Mouse (Mus musculus) thymus, adult 2 months (tissue): Measurements from ENCODE around the gene Bclaf1. TPM values are rescaled to one million over a fixed set of nuclear protein-coding genes. Genes with fewer than 3 reads are reported as not detected.

Experiments used
- DNase-seq: peaks from one replicate; pipeline ENCODE4 v3.0.0; 2021
- H3K27ac ChIP-seq: fragments of 200-500 bp; 2 replicates; pipeline ENCODE4 v1.5.1; 2012; ENCODE audit warnings: low read length, control low read depth; ENCODE audit not compliant: control insufficient read depth, insufficient read depth
- H3K27me3 ChIP-seq: fragments of 200-500 bp; 2 replicates; pipeline ENCODE4 v1.6.1; 2012; ENCODE audit warnings: mild to moderate bottlenecking, low read length, moderate library complexity, mixed read lengths; ENCODE audit not compliant: control insufficient read depth, insufficient read depth
- H3K36me3 ChIP-seq: fragments of 200-500 bp; 2 replicates; pipeline ENCODE4 v1.6.1; 2012; ENCODE audit warnings: mild to moderate bottlenecking, low read length, moderate library complexity; ENCODE audit not compliant: control insufficient read depth, insufficient read depth
- H3K4me1 ChIP-seq: fragments of 200-500 bp; replicated peaks from 2 replicates; pipeline ENCODE4 v1.6.1; 2012; ENCODE audit warnings: low read length; ENCODE audit not compliant: control insufficient read depth, insufficient read depth
- H3K4me3 ChIP-seq: fragments of 200-500 bp; 2 replicates; pipeline ENCODE4 v1.5.1; 2012; ENCODE audit warnings: mild to moderate bottlenecking, low read length, control low read depth, moderate library complexity; ENCODE audit not compliant: control insufficient read depth, insufficient read depth
- CTCF ChIP-seq: fragments of 200-500 bp; IDR thresholded peaks from 2 replicates; pipeline ENCODE4 v1.5.1; 2012; ENCODE audit warnings: mild to moderate bottlenecking, control low read depth, low read length, moderate library complexity, borderline replicate concordance; ENCODE audit not compliant: control insufficient read depth, poor library complexity, insufficient read depth; ENCODE audit errors: extremely low read depth
- POLR2A ChIP-seq: fragments of 200-500 bp; IDR thresholded peaks from 2 replicates; pipeline ENCODE4 v1.6.1; 2012; ENCODE audit warnings: mild to moderate bottlenecking, low read length, control low read depth, moderate library complexity; ENCODE audit not compliant: control insufficient read depth, poor library complexity, insufficient read depth; ENCODE audit errors: extremely low read depth
- WGBS: fragments of 180-500 bp; shearing (Covaris S2); methylation state at CpG from one replicate; pipeline ENCODE4 v1.1.7; 2018; 5-methylcytosine and 5-hydroxymethylcytosine counted together
- polyA plus RNA-seq: library from polyadenylated mRNA; depleted of rRNA; stranded (reverse); fragments of >200 nt; gene quantifications from 2 replicates; pipeline ENCODE4 v1.2.3, GENCODE M21; 2012

The Bclaf1 gene
- polyA plus RNA-seq, 1 experiment = 42.0 TPM

DNA sequence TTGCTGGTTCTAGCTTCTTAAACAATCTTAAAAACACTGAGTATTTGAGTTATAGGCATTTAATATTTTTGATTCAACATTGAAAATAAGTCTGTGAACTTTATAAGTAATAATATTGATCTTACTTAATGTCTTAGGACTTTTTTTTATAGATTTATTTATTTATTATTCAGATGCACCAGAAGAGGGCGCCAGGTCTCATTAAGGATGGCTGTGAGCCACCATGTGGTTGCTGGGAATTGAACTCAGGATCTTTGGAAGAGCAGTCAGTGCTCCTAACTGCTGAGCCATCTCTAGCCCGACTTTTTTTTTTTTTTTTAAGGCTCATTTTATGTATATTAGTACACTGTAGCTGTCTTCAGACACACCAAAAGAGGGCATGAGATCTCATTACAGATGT lies 2.5 kb downstream of the Bclaf1 start:
- no peak for DNase-seq
- Histone ChIP-seq H3K36me3 (peaks cover 17% of the 10 kb centered on the region), H3K4me3 (no peak overlapping the region), H3K27me3 (no peaks in the 10 kb centered on the region), H3K4me1 (peaks cover 4% of the 10 kb centered on the region; the same call in 1 of the 2 replicates), H3K27ac (no peak overlapping the region)
- no peak for TF ChIP-seq POLR2A
- no peak for TF ChIP-seq CTCF
- 43% methylated on average over 2 of the region's 2 CpGs for WGBS

DNA sequence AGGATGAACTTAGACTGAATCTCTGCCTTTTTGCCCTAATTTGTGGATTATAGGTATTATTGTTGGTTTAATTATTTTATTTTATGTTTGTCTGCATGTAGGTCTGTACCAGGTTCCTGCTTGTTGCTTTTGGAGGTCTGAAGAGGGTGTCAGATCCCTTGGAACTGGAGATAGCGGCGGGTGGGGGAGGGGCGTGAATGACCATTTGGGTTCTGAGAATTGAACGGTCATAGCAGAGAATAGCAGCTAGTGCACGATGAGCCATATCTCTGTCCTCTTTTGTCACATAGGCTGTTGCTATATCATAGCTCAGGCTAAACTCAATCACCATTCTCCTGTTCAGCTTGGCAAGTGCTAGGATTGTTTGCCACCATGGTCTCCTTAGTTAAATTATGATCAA lies 5.2 kb downstream of the Bclaf1 start:
- DNase-seq = no peak
- H3K27me3 ChIP-seq = no peaks in the 10 kb centered on the region
- H3K4me3 ChIP-seq = no peak overlapping the region
- H3K4me1 ChIP-seq = peaks cover 2% of the 10 kb centered on the region; the same call in 1 of the 2 replicates
- 94% methylated on average over 5 of the region's 5 CpGs for WGBS
- no peak overlapping the region for H3K27ac ChIP-seq
- no peak for TF ChIP-seq POLR2A
- no peak for TF ChIP-seq CTCF
- peaks cover 30% of the 10 kb centered on the region for H3K36me3 ChIP-seq

DNA sequence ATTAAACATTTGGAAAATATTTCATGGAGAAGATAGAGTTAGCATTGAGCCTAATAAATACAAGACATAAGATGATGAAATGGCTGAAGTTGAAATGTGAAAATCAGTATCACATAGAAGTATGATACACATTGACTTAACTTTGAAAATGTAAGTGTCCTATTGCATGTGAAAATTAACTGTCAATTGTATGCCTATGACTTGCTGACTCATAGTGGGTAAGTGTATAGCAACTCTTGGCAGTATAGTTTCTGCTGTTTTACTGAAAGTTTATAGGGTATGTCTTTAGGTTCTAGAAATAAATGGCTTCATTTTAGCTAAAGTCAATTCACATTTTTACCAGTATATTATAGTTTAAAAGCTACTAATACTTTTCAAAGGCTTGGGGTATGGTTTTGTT lies 14.0 kb downstream of the Bclaf1 start:
- Histone ChIP-seq H3K27ac (no peak overlapping the region), H3K4me1 (no peaks in the 10 kb centered on the region), H3K27me3 (no peaks in the 10 kb centered on the region), H3K36me3 (peaks cover 98% of the 10 kb centered on the region), H3K4me3 (no peak overlapping the region)
- no peak for DNase-seq
- TF ChIP-seq CTCF (no peak), POLR2A (no peak)

DNA sequence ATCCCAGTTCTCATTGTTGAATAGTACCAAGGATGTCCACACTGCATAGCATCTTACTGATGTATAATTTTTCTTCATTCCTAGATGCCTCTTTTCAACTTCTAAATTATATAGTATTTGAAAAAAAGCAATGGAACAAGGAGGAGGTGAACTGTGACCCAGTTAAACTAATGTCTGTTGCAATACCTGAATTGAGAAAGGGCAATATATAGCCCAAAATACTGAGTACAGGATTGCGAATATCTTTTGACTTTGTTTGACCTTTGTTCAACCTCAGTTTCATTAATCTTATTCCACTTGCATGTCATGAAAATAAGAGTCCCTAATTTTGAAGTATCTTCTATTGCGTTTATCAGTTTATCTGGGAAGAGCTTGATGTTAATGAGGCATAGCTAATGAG lies 19.0 kb downstream of the Bclaf1 start:
- TF ChIP-seq POLR2A (no peak), CTCF (no peak)
- DNase-seq = no peak
- H3K27ac ChIP-seq = no peak overlapping the region
- H3K36me3 ChIP-seq = peaks cover 95% of the 10 kb centered on the region
- H3K4me3 ChIP-seq = no peak overlapping the region
- no peaks in the 10 kb centered on the region for H3K4me1 ChIP-seq
- no peaks in the 10 kb centered on the region for H3K27me3 ChIP-seq
- 95% methylated on average over 2 of the region's 2 CpGs for WGBS

DNA sequence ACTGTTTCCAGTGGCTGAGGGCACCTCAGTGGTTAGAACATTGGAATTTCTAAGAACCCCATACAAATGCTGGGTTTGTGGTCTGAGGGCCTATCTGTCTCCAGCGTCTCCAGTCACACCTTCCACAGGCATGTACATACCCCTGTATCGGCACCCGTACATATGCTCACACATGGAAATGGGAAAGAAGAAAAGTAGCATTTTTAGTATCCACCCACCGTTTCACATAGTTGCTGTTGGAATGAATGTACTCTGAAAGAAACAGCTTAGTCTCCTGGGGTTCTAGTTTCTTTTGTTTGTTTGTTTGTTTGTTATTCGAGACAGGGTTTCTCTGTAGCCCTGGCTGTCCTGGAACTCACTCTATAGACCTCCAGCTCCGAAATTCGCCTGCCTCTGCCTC lies 25.6 kb downstream of the Bclaf1 start:
- Histone ChIP-seq H3K36me3 (peaks cover 90% of the 10 kb centered on the region), H3K27ac (no peak overlapping the region), H3K27me3 (no peaks in the 10 kb centered on the region), H3K4me1 (no peaks in the 10 kb centered on the region), H3K4me3 (no peak overlapping the region)
- 96% methylated on average over 7 of the region's 7 CpGs for WGBS
- DNase-seq = no peak
- TF ChIP-seq CTCF = no peak
- TF ChIP-seq POLR2A = no peak

DNA sequence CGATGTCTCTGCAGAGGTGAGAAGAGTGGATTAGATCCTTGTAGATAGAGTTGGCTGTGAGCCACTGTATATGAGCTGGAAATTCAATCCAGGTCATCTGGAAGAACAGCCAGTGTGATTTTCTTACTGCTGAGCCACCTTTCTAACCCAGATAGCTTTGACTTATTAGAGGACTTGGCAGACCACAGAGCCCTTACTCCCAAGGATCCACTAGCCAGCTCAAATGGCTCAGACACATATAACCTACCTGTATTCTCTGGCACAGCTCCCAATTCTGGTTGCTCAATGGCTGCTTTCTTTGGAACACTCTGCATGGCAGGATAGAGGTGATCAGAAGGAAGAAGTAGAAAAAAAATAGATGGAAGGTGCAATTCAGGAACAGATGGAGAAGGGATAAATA lies 33.5 kb downstream of the Bclaf1 start:
- TF ChIP-seq CTCF (no peak), POLR2A (no peak)
- DNase-seq = no peak
- H3K36me3 ChIP-seq = peaks cover 41% of the 10 kb centered on the region
- H3K4me1 ChIP-seq = 0 out of 2 replicates have a peak, but pooled peaks cover 5% of the 10 kb centered on the region
- H3K27ac ChIP-seq = no peak overlapping the region
- 88% methylated on average over 1 of the region's 1 CpGs for WGBS
- H3K4me3 ChIP-seq = no peak overlapping the region
- H3K27me3 ChIP-seq = no peaks in the 10 kb centered on the region
